Mouse (Mus musculus) retina, embryonic 14.5 days (tissue): ENCODE results near the gene Pkd1l2.

Experiments used
- DNase-seq: peaks from one replicate; pipeline ENCODE4 v3.0.0-alpha.2; 2015; ENCODE audit warnings: low spot score

Gene Pkd1l2

DNA sequence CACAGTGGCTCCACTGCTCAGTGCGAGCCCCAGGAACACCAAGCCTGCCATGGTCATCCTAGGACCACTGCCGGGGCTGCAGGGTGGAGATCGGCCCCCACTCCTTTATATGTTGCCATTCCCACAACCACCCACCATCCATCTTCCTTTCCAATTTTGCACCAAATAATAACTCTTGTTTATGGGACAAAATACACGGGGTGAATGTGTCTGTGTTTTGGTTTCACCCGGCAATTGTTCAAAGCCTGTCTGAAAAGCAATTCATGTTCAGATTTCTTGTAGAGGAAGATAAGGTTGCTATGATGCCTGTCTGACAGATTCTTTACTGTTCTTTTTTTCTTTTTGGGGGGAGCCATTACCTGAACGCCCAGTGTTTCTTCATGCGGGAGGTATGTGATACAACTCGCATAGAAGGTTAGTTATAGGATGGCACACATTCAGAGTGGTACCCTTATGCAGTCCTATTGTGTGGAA lies at the start of gene Pkd1l2:
TSS of gene Pkd1l2 (minus strand) at position 51 of the 474 bp plus-strand sequence.
- no peak for DNase-seq

DNA sequence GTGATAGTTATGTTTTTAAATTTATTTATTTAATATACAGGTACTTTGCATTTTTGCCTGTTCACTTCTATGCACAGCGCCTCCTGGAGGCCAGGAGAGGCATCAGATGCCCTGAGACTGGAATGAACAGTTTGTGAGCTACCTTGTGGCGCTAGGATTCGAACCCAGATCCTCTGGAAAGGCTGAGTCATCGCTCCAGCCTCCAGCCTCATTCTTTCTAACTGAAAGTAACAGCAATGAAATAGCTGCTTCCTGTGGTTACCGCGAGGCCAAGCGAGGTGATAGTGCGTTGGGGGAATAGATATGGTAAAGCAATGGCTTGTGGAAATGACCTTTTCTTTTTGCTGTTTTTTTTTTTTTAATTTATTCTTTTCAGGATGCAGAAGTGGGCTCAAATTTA lies 44.8 kb upstream of the Pkd1l2 start:
- no peak for DNase-seq

DNA sequence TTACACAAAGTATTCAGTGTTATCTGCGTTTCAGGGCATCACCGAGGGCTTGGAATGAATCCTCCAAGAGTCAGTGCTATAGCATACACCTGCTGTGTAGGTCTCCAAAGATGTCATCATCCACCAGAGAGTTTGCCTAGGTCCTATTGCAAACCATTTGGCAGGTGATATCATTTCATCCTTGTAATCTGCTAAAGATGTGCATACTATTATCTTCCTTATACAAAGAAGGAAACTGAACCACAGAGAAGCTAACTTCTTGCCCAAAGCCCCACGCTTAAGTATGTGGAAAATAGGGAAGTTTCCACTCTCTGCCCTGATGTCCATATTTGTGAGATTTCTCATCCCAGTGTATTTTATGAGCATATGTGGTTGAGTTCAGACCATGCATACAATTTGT lies 44.2 kb upstream of the Pkd1l2 start:
- no peak for DNase-seq

DNA sequence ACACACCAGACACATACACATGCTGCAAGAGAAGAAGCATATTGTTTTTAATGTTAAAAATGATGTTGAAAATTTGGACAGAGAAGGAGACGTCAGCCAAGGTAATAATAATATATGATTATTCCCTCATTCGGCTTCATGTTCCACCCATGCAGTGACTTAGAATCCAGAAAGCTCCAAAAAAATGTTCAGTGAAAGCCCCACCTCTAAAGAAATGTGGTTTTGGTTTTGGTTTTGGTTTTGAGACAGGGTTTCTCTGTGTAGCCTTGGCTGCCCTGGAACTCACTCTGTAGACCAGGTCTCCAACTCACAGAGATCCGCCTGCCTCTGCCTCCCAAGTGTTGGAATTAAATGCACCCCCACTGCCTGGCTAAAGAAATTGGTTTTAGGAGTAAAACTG lies 43.6 kb upstream of the Pkd1l2 start:
- no peak for DNase-seq

DNA sequence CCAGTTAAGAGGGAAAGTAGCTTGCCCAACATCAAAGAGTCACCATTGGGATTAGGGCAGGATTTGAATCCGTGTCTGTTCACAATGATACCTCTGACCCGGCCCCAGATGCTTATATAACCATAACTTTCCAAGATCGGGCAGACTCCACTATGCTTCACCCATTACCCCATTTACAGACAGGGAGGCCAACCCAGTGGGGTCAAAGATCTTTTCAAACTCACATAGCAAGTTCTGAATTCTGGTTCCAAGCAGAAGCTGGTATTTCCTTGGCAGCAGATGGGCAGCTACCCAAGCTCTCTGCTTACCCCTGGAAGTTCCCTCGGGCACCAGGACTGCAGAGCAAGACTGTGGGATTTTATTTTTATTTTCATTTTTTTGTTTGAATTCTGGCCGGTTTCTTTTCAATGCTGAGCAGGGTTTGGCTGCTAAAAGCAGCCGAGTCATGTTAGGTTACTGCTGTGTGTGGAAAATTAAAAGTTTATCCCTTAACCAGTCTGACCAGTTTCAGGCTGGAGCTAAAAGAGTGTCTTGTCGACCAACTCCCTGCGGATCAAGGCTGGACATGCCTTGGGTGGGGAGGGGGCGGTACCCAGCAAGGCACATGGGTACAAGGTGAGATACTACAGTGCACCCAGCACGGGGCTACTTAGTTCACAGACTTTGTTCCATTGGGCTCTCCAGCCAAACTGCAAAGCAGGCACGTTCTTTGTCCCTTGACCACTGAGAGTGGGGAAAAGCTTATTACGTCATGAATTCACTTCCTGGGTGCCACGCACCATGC lies 41.8 kb upstream of the Pkd1l2 start:
- DNase-seq = no peak

DNA sequence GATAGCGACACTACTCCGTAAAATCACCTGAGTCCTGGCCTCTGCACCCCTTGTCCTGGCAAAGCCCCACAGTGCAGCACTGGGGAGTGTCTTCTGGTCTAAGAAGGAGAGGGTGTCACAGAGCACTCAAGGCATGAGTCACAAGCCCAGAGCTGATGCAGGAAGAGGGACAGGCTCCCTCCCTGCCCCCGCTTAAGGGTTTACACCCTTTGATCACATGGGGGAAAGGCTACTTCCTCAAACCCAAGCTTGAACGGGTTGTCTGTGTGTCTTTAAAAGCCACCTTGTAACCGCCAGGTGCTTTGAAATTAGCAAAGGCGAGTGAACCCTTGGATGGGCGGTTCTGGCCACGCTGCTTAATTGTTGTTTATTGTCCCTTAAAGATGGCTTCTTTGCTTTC lies 39.0 kb upstream of the Pkd1l2 start:
- DNase-seq = no peak

DNA sequence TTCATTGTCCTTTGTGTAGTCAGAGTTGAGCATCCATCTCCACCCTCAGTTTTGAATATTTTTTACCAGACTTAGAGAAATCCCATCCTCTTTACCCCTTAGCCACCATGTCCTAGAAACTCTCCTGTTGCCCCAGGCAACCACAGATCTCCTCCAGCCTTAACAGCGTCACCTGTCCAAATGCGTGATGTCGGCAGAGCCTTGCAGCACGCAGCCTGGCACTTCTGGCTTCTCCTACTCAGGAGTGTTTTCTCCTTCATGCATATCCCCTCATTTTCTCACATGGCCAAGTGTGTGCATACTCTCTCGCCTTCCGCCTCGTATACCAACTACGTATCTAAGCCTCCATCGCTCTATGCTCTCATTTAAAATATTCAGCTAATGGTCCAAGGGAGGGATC lies 36.2 kb upstream of the Pkd1l2 start:
- no peak for DNase-seq

DNA sequence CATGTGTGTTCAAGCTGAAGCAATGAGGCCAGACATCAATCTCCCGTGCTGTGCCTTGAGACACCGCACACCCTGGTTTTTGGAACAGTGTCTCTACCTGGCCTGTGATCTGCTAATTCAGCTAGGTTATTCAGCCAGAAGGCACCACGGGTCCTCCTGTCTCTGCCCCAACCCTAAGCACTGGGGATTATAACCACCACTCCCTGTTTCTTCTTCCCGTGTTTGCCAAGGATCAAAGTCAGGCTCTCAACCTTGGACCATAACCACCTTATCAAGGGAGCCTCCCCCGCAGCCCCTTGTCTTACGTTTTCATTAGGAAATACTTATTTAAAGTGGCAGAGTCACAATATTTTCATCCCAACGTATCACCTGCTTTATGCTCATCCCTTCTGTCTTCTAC lies 34.3 kb upstream of the Pkd1l2 start:
- no peak for DNase-seq

DNA sequence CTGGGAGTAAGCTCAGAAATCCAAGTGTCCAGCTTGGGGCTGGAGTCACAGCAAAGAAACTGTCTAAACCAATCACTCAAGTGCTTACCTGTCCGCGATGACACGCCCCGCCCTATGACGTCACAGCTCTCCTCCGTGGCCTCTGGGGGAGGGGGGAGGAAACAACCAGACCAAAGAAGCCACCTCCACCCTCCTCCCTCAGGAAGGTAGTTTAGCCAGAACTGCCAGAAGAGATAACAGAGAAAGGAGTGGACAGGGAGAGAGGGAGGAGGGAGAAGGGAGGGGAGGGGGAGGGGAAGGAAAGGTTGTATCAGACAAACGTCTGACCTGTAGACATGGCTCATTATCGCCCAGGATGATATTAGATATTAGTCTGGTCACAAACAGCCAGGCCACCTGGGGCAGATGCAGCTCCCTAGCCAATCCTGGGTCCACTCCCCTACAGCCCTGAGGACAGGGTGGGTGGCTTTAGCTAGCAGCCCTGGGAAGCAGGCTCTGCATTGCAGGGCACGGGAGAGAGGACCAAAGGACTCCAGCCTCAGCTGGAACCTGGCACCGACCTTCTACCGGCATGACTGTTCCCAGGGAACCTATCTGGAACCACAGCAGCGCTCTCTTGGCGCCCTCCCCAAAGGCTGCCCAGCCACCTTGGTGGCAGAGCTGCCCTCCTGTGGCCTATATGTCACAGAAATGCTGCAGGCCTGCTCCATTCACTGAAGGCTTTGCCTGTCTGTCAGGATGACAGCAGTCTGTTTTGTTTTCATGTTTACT lies 33.6 kb upstream of the Pkd1l2 start:
- no peak for DNase-seq

DNA sequence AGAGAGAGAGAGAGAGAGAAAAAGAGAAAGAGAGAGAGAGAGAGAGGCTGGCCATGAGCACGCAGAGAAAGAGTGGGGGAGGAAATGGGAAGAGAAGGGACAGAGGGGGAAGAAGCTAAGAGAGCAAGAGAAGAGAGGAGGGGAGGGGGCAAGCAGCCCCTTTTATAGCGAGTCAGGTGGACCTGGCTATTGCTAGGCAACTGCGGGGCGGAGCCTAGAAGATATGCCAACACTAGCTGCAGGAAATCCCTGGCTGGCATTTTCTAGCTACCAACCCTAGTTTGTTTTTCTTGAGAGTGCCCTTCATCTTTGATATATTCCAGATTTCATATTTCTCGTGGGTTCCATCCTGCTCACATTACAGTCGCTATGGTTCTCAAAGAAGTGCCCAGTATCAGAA lies 32.8 kb upstream of the Pkd1l2 start:
- no peak for DNase-seq

DNA sequence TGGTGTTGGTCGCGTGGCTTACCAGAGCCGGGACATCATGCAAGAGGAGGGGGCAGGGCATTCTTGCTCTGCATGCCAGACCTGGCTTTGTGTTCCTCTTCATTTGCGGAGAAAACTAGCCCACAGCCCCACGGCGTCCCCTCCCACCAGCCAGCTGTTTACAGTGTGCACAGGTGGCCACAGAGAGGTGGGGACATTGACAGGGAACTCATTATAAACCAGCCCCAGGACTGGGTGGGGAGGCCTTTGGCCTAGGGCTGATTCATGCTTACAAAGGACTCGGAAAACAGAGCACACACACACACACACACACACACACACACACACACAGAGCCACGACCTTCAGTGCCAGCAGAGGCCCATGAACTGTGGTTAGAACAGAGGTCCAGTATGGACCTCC lies 30.0 kb upstream of the Pkd1l2 start:
- no peak for DNase-seq

DNA sequence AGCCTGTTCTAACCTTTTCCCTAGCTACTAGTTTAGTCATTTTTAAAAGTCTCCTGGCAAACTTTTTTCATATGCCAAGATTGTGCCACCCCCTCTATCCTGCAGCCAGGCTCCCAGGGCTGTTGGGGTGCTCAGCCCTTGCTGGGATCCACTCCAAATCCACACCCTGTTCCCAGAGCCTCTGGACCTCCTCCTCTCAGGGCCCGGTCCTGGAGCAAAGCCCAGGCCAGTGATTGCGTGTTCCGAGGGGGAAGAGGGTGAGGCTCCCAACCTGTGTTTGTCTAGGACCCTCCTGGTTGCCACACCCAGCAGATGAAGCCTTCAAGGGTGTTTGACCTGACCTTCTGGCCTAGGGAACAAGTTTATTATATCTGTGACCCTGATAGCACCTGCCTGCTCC lies 29.4 kb upstream of the Pkd1l2 start:
- no peak for DNase-seq

DNA sequence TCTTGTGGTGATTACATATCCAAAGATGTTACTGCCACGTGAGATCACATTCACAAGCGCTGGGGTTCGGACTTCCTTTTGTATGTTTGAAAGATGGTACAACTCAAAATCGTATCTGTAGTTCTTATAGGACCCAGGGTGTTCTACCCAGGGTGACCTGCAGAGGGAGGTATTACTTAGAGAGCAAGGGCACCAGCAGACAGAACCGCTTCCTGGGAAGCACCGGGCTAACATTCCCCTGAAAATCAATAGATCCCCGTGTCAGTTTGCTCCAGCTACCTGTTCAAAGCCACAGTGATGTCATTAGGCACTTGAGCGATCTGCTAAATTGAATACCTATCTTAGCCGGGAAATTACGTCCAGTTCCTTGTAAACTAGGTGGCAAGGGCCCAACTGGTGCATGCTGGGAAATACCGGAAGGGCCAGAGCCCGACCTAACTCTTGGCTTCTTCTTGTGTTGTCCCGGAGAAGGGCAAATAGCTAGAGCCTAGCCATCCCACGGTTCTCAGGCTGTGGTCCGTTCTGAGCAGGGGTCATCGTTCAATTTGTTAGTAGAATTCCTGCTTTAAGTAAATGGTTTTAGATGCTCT lies 27.6 kb upstream of the Pkd1l2 start:
- DNase-seq = peak; percentile 60

DNA sequence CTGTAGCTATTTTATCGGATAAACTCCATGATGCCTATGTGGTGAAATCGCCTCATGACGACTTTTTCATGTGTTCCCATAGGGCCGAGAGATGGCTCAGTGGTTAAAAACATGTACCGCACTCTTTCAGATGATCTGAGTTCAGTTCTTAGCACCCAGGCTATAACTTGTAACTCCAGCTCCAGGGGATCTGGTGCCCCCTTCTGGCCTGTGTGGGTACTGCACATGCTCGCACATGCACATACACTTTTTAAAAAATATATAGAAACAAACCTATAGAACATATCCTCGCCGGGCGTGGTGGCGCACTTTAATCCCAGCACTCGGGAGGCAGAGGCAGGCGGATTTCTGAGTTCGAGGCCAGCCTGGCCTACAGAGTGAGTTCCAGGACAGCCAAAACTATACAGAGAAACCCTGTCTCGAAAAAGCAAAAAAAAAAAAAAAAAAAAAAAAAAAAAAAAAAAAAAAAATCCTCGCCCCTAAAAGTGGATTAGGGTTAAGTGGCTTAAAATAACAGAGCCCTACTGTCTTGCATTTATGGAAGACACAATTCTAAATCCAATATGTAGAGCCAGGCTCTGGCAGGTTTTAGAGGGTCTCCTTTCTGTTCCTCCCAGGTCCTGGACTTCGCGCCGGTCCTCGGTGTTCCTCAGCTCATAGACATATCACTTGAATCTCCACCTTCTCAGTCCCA lies 26.9 kb upstream of the Pkd1l2 start:
- no peak for DNase-seq

DNA sequence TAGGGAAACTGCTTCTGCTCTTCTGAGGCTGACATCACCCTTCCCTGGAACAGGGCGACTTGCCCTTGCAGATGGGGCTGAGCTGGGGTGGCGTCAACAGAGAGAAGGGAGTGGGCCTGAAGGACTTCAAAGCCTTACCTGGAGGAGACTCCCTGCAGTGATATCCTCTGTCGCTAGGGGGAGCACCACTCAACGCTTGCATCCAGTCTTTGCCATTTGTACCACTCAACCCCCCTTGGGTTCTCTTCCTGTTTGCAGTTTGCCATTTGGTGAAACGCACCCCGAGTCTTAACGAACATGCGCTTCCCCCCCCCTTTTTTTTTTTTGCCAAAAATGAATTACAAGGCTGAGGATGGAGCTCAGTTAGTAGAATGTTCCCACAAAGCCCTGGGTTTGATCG lies 25.3 kb upstream of the Pkd1l2 start:
- DNase-seq = peak; percentile 83

DNA sequence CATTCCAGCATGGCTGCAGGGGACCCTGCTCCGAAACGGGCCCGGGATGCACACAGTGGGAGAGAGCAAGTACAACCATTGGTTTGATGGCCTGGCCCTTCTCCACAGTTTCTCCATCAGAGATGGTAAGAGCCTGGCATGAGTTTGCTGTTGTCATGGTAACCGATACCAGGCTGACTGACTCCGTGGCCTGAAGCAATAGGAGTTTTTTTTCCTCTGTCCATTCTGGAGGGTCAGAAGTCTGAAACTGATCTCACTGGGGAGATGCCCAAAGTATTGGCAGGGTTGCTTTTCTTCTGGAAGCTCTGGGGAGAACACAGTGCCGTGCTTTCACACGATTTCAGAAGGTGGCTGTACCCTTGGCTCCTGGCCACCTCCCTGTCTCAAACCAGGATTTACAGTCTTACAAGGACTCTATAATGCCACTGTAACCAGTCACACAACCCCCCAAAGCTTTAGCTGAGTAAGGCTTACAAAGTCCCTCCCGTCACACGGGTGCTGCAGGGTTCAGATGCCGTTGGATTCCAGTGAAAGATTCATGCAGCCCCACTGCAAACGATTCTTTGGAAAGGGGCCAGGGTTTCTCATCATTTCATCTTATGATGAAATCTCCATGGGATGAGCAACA lies 15.4 kb upstream of the Pkd1l2 start:
- no peak for DNase-seq

DNA sequence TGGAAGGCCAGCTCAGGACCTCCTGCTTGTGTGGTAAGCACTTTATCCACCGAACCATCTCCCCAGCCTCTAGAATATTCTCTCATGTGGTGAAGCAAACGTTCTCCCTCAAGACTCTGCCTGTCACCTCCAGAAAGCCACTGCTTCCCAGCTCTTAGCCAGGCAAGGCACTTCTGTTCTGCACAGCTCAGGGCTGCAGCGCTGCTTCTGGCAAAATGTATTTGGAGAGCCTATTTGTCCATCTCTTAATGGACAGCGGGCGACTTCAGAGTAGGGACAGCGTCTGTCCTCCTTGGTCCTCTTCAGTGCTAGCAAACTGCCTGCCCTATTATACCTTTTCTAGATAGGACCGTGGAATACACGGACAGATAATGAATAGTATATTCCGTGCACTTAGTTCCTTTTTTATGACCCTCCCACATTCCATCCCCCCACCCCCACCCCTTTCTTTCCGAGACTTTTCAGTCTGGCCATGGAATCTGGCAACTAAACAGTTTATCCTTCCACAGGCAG lies 14.9 kb upstream of the Pkd1l2 start:
- DNase-seq = no peak

DNA sequence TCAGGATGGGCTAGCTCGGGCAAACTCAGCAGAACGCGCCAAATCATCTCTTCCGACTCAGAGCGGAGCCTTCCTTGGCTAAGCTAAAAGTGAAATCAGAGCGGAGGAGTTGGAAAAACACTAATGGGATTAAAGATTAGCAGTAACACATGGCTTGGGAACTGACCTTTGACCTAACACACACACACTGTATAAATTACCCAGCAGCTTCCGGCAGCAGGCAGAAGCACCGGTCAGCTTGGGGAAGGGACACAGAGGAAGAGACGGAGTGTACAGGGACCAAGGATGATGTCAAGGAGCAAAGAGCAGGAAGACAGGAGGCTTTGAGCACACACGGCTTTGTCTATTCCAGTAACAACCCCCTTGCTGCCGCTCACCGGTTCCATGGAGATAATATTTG lies 13.4 kb upstream of the Pkd1l2 start, which contains the start of gene Bco1:
TSS of gene Bco1 (plus strand) at position 208 of the 400 bp plus-strand sequence.
- DNase-seq = peak; percentile 37

DNA sequence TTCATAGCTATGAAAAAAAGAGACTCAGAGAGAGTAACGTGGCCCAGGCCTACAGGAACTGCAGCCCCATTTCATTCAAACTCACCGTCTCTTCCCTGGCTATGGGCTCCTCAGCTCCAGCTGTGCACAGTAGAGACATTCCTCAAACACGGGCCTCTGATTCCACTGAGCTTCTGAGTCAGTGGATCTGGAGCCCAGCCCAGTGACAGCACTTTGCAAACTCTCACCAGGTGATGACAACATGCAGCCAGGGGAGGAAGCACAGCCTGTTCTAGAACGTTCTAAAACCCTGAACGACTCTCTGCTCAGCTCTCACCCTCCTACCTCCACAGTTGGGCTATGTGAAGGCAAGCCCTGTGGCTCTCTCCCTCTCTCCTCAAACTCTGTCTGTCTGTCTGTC lies 11.8 kb upstream of the Pkd1l2 start:
- no peak for DNase-seq

DNA sequence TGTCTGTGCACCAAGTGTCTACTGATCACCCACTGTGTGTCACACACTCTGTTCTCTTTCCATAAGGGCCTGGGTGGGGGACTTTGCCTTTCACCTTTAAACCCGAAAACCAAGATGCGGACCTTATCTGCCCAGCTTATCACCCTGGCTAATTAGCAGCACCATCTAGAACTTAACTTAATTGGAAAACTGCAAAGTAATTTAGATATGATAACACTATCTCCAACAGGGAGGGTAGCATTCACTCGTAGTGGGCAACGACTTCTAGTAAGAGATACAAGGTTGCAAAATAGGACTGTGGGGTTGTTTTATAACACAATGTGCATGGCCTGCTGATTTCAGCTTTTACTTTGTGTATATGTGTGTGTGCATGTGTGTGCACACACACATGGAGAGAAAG lies 7.6 kb upstream of the Pkd1l2 start:
- no peak for DNase-seq

DNA sequence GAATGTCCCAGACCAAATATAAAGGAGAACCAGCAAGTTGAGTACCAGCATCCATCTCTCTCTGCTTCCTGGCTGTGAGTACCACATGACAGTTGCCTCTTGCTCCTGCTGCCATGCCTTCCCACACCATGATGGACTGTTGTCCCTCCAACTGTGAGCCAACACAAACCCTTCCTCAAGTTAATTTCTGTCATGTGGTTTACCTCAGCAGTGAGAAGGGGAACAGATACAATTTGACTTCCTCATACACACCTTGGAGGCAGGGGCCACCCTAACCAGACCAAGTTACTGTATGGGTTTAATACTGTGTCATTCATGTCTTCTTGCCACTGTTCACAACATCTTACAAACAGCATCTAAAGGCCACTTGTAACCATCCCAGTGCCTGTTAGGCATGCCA lies 4.8 kb upstream of the Pkd1l2 start:
- no peak for DNase-seq

DNA sequence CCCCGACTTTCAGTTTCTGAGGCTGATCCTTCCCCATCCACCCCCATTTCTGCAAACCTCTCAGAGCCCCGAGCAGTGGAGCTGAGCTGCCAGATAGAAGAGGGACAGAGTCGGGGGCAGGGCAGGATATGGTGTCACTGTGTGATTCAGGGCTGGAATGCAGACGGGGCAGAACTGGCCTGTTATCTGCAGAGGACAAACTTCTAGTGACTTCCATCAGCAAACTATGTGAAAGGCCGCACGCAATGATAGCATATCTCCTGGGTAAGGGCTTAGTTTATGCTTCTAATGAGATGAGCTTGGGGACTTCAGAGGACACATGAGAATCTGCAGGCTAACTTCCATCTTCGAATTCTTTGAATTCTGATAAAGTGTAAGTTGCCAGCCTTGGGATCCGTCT lies 3.3 kb upstream of the Pkd1l2 start:
- DNase-seq = no peak
